Mouse (Mus musculus) midbrain, embryonic 14.5 days (tissue): Measurements from ENCODE around the gene Olfr763. TPM values are rescaled to one million over a fixed set of nuclear protein-coding genes. Genes with fewer than 3 reads are reported as not detected.
A peak's percentile ranks its signal among the peaks of the same experiment; 100 is the strongest.
"Not testable (repeated sequence)": the region's sequence is repeated elsewhere in the genome, so short reads cannot be mapped to it uniquely, and the experiment has no call there.

Source experiments
- ATAC-seq: fragments of 200-750 bp; cut with Nextera tagmentation; 2 replicates; pipeline ENCODE4 v1.8.0; 2017; ENCODE audit warnings: moderate number of reproducible peaks, moderate library complexity; ENCODE audit not compliant: low FRiP score, low TSS enrichment
- DNase-seq: peaks from one replicate; pipeline ENCODE4 v3.0.0-alpha.2; 2015
- H3K27ac ChIP-seq: fragments of 300-500 bp; sonication (generic); replicated peaks from 2 replicates; pipeline ENCODE4 v1.5.1; 2014; ENCODE audit warnings: mild to moderate bottlenecking, low read depth, low read length, moderate library complexity
- H3K27me3 ChIP-seq: fragments of 300-500 bp; sonication (generic); 2 replicates; pipeline ENCODE4 v1.6.1; 2014; ENCODE audit warnings: low read length, control low read depth, mixed read lengths; ENCODE audit not compliant: control insufficient read depth, insufficient read depth
- H3K36me3 ChIP-seq: fragments of 300-500 bp; sonication (generic); 2 replicates; pipeline ENCODE4 v1.6.1; 2014; ENCODE audit warnings: low read length, control low read depth; ENCODE audit not compliant: control insufficient read depth, insufficient read depth
- H3K4me1 ChIP-seq: fragments of 300-500 bp; sonication (generic); 2 replicates; pipeline ENCODE4 v1.6.1; 2014; ENCODE audit warnings: mild to moderate bottlenecking, antibody characterized with exemption, low read length, control low read depth; ENCODE audit not compliant: control insufficient read depth, insufficient read depth
- H3K4me2 ChIP-seq: fragments of 300-500 bp; sonication (generic); 2 replicates; pipeline ENCODE4 v1.6.1; 2014; ENCODE audit warnings: mild to moderate bottlenecking, low read length, moderate library complexity
- H3K4me3 ChIP-seq: fragments of 300-500 bp; sonication (generic); replicated peaks from 2 replicates; pipeline ENCODE4 v1.5.1; 2014; ENCODE audit warnings: low read depth, low read length
- H3K9ac ChIP-seq: fragments of 300-500 bp; sonication (generic); replicated peaks from 2 replicates; pipeline ENCODE4 v1.6.1; 2014; ENCODE audit warnings: mild to moderate bottlenecking, low read length, moderate library complexity
- H3K9me3 ChIP-seq: fragments of 300-500 bp; sonication (generic); 2 replicates; pipeline ENCODE4 v1.6.1; 2016; ENCODE audit warnings: low read length, control low read depth, mixed read lengths; ENCODE audit not compliant: control insufficient read depth
- WGBS: fragments of 180-500 bp; shearing (Covaris S2); extraction: QIAGEN DNeasy Blood & Tissue Kit; methylation state at CpG from one replicate; pipeline ENCODE4 v1.1.7; 2014; 5-methylcytosine and 5-hydroxymethylcytosine counted together
- polyA plus RNA-seq: library from polyadenylated mRNA; unstranded; fragments of >200 nt; fragmentation: Nextera tagmentation; extraction: Ambion mirVana; gene quantifications from 2 replicates; pipeline ENCODE4 v1.2.1, GENCODE M21; 2014

Gene Olfr763
- polyA plus RNA-seq, 1 experiment from 2014 or later: not detected

DNA sequence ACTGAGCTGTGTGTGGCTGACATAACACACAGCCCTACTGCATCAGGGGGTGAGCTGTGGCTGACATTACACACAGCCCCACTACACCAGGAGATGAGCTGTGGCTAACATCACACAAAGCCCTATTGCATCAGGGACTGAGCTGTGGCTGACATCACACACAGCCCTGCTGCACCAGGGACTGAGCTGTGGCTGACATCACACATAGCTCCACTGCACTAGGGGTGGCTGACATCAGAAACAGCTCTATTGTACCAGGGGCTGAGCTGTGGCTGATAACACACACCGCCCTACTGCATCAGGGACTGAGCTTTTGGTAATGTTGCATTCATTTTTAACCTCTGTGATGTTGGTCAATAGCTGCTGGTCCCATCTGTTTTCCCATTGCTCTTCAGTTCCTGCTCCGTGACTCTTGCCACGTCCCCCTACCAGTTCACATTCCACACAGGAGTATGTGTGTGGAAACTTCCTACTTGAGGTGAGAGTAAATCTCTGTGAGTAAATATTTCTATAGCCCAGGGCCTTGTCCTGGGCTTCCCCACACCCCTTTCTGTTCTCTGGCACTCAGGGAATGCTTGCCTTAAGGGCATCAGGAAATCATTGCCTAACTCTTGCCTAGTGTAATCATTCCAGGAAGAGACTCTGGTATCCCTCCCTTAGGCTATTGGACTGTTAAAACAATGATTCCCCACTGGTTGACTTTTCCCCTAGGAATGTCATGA, 29.8 kb upstream of the Olfr763 start:
- H3K4me2 ChIP-seq: no peak overlapping the region
- 87% methylated on average over 3 of the region's 3 CpGs for WGBS
- no peaks in the 10 kb centered on the region for H3K9me3 ChIP-seq
- no peaks in the 10 kb centered on the region for H3K4me1 ChIP-seq
- no peaks in the 10 kb centered on the region for H3K36me3 ChIP-seq
- no peaks in the 10 kb centered on the region for H3K27me3 ChIP-seq
- H3K9ac ChIP-seq: no peak overlapping the region
- no peak overlapping the region for H3K27ac ChIP-seq
- no peak overlapping the region for H3K4me3 ChIP-seq
- DNase-seq (no peak), ATAC-seq (no peak; the same call in 1 of the 2 replicates)

DNA sequence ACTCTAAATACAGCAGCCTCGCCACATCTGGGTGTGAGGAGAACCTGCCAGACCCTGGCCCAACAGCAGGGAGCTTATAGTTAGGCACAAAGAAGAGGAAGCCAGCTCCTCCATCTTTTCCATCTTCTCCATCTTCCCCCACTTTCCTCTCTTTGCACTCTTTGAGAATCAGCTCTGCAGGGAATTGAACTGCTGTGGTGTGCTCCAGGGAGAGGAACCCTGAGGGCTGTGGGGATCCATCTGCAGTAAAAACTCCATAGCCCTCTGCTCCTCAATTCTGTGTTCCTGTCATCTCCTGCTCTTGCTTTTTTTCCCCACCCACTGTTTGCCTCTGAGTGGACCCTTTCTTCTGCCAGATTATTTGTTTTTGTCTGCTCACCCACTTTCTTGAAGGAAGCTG, 21.5 kb upstream of the Olfr763 start, which contains the start of gene Olfr9:
TSS of gene Olfr9 (plus strand) at position 301 of the 400 bp plus-strand sequence.
- H3K9me3 ChIP-seq, H3K4me2 ChIP-seq, H3K36me3 ChIP-seq, H3K27ac ChIP-seq, H3K4me1 ChIP-seq, H3K27me3 ChIP-seq, DNase-seq, H3K9ac ChIP-seq, ATAC-seq, H3K4me3 ChIP-seq: not testable (repeated sequence)
- 60% methylated on average over 1 of the region's 1 CpGs for WGBS

- 80% methylated on average over 5 of the region's 10 CpGs for WGBS
- not testable (repeated sequence) for H3K27me3 ChIP-seq, H3K27ac ChIP-seq, ATAC-seq, H3K4me2 ChIP-seq, H3K4me1 ChIP-seq, H3K36me3 ChIP-seq, H3K9ac ChIP-seq, H3K4me3 ChIP-seq, H3K9me3 ChIP-seq, DNase-seq
Measured at GRCm38 (mm10) chr10:128990129-128990850, 20.3 kb upstream of the Olfr763 start.

GRCm38 (mm10) chr10:128990994-128991393, 19.6 kb upstream of the Olfr763 start:
- DNase-seq: no peak
- no peak overlapping the region for H3K4me2 ChIP-seq
- H3K9me3 ChIP-seq: no peaks in the 10 kb centered on the region
- ATAC-seq: no peak
- H3K27ac ChIP-seq: no peak overlapping the region
- H3K9ac ChIP-seq: no peak overlapping the region
- no peaks in the 10 kb centered on the region for H3K4me1 ChIP-seq
- H3K27me3 ChIP-seq: no peaks in the 10 kb centered on the region
- no peak overlapping the region for H3K4me3 ChIP-seq
- H3K36me3 ChIP-seq: no peaks in the 10 kb centered on the region

- H3K4me3 ChIP-seq: no peak overlapping the region
- no peak overlapping the region for H3K4me2 ChIP-seq
- ATAC-seq (no peak; the same call in 1 of the 2 replicates), DNase-seq (no peak)
- H3K36me3 ChIP-seq: no peaks in the 10 kb centered on the region
- no peaks in the 10 kb centered on the region for H3K4me1 ChIP-seq
- H3K27ac ChIP-seq: no peak overlapping the region
- H3K9me3 ChIP-seq: no peaks in the 10 kb centered on the region
- no peaks in the 10 kb centered on the region for H3K27me3 ChIP-seq
- 93% methylated on average over 1 of the region's 1 CpGs for WGBS
- no peak overlapping the region for H3K9ac ChIP-seq
Measured at GRCm38 (mm10) chr10:128995796-128996195, 14.8 kb upstream of the Olfr763 start.

DNA sequence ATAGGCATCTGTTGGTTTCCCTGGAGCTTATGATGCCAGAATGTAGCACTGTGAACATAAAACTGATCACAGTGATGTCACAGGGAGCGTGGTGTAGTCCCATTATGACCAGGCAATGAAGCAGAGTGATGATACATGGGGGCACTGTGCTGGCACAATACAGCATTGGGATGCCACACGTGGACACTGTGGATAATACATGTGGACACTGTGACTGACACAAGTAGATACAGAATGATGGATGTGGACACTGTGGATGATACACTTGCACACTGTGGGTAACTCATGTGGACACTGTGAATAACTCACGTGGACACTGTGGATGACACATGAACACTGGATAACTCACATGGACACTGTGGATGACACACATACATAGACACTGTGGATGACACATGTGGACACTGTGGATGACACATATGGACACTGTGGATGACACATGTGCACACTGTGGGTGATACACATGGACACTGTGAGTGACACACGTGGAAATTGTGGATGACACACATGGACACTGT, 14.0 kb upstream of the Olfr763 start:
- DNase-seq (no peak), ATAC-seq (peak; percentile 40; the same call in 1 of the 2 replicates)
- Histone ChIP-seq H3K36me3 (no peaks in the 10 kb centered on the region), H3K27me3 (no peaks in the 10 kb centered on the region), H3K4me2 (no peak overlapping the region), H3K9me3 (no peaks in the 10 kb centered on the region), H3K4me1 (no peaks in the 10 kb centered on the region), H3K9ac (no peak overlapping the region), H3K4me3 (no peak overlapping the region), H3K27ac (no peak overlapping the region)
- WGBS: 79% methylated on average over 4 of the region's 4 CpGs

DNA sequence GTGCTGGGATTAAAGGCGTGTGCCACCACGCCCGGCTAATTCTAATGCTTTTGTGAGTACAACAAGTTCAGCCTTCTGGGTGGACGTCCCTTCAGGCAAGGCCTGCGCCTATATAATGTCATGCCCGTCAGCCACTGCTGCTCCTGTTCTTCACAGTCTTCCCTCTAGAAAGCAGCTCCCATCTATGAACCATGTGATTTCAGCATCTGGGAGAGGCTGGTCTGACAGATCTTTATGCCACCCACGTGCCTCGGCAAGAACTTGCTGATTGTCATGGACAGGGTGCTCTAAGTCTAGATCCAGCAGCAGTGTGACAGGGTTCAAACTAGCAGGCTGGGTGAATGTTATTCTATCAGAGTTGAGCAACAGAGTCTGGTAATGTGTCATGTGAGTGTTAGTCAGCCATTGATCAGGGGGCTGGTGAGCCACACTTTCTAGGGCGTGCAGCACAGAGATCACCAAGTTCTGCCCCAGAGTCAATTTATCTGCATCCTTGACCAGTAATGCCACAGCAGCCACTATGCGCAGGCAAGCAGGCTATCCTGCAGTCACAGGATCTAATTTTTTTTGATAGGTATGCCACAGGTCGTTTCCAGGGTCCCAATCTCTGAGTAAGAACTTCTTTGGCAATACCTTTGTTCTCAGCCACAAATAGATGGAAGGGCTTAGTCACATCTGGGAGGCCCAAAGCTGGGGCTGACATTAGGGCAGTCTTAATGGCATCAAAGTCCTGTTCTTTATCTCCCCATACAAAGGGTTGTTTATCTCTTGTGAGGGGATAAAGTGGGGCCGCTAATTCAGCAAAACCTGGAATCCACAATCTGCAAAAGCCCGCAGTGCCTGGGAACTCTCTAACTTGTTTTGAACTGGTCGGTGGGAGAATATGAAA, 6.3 kb upstream of the Olfr763 start:
- Histone ChIP-seq H3K9ac (no peak overlapping the region), H3K27ac (no peak overlapping the region), H3K4me2 (no peak overlapping the region), H3K36me3 (no peaks in the 10 kb centered on the region), H3K4me3 (no peak overlapping the region), H3K4me1 (no peaks in the 10 kb centered on the region), H3K9me3 (no peaks in the 10 kb centered on the region), H3K27me3 (no peaks in the 10 kb centered on the region)
- WGBS: 72% methylated on average over 14 of the region's 14 CpGs
- no peak for DNase-seq
- ATAC-seq: no peak

DNA sequence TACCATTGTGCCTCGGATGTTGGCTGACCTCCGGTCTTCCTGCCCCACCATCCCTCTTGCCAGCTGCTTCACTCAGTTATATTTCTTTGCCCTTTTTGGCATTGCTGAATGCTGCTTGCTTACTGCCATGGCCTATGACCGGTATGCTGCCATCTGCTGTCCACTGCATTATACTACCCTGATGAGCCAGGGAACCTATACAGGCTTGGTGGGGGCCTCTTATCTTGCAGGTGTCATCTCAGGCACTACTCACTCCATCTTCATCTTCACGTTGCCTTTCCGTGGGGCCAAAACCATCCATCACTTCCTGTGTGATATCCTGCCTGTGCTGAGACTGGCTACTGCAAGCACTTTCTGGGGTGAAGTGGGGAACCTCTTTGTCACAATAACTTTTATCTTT, 920 bp downstream of the Olfr763 start:
- not testable (repeated sequence) for ATAC-seq, H3K27ac ChIP-seq, H3K4me1 ChIP-seq, H3K9ac ChIP-seq, H3K4me3 ChIP-seq, H3K36me3 ChIP-seq, DNase-seq, H3K9me3 ChIP-seq, H3K27me3 ChIP-seq, H3K4me2 ChIP-seq
- WGBS: 90% methylated on average over 2 of the region's 5 CpGs
